Mouse (Mus musculus) R1 (cell line): ENCODE measurements at regions not wholly inside any gene's neighbourhood (a gene's known extent, or its start where the extent isn't known, plus 50 kb on each side); places are given as distances from the start of the nearest gene placed in this dataset.

ENCODE experiments used
- DNase-seq: peaks from one replicate; pipeline ENCODE4 v3.0.0-alpha.2; 2018; ENCODE audit warnings: low read depth, low spot score

DNA sequence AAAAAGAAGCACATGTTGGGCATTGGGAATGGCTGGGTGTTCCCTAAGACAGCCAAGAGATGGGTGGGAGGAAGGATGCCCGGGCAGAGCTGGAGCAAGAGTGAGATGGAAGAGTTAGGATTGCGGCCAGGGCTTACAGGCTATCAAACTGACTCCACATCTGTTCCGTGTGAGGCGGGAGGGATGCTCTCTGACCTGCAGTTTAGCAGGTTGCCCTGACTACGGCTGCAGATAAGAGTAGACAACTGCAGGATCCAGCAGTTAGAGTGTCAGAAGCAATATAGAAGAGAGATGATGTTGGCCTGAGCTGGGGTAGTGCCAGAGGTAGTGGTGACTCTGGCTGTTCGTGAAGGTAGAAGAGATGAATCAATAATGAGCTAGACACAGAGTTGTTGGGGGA, 61.6 kb upstream of the Syt6 start:
- no peak for DNase-seq

DNA sequence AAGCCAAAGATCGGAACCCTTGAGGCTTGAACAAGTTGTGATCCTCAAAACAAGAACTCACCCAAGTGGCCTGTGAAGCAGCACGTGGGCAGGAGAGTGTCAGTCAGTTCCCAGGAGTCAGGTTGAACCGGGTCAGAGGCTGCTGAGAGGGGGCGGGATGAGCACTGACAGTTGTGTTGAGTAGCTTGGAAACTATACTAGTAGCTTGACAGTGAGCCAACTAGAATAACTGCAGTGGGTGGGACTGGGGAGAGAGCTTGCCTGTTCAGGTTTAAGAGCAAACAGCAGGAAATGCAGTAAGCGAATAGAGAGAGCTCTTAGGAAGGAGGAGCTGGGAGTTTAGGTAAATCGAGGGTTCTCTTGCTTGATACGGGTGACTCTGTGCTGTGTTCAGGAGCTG, 61.0 kb upstream of the Syt6 start:
- DNase-seq = no peak

- no peak for DNase-seq
These were observed 59.1 kb upstream of the Syt6 start for GRCm38 (mm10) chr3:103515946-103516345.

- no peak for DNase-seq
These were observed 57.4 kb upstream of the Syt6 start for GRCm38 (mm10) chr3:103517376-103518304.

DNA sequence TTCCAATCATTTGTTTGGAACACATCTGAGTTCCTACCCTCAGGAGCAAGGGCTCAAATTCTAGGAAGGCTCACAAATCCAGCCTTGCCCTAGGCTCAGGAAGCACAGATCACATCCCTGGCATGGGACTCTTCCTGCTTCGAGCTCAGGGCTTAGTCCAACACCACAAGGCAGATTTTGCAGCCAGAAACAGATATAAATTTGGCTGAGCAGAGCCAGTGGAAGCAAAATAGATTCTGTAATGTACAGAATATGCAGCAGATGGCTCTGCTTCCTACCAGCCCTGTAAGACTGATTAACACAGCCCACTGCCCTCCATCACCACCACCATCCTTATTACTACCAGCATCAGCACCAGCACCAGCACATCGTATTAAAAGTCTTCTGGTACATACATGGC, 56.4 kb upstream of the Syt6 start:
- no peak for DNase-seq
